Mouse (Mus musculus) ES-E14 (cell line): Measurements from ENCODE around the gene Cyfip2.

Source experiments
- MAFK ChIP-seq: IDR thresholded peaks from 2 replicates; pipeline ENCODE4 v1.6.1; 2014; ENCODE audit warnings: mild to moderate bottlenecking, low read depth, low read length, inconsistent platforms; ENCODE audit not compliant: insufficient read depth
- ZC3H11A ChIP-seq: IDR thresholded peaks from 2 replicates; pipeline ENCODE4 v1.6.1; 2012; ENCODE audit warnings: low read depth, mild to moderate bottlenecking, inconsistent platforms, low read length, borderline replicate concordance

GRCm38 (mm10) chr11:46278709-46279108 lies 34.0 kb downstream of the Cyfip2 start:
- TF ChIP-seq ZC3H11A (no peak), MAFK (no peak)
